Mouse (Mus musculus) MEL (cell line): Measurements from ENCODE around the gene Slc16a3. TPM values are rescaled to one million over a fixed set of nuclear protein-coding genes. Genes with fewer than 3 reads are reported as not detected.

Experiments
- DNase-seq: peaks from one replicate; pipeline ENCODE4 v3.0.0; 2011; ENCODE audit warnings: low read depth, low spot score
- H3K27ac ChIP-seq: 2 replicates; pipeline ENCODE4 v1.5.1; 2012; ENCODE audit warnings: low read depth, mild to moderate bottlenecking, control low read depth, low read length, moderate library complexity; ENCODE audit not compliant: control insufficient read depth
- H3K27me3 ChIP-seq, 2 experiments: fragments of 150-350 bp in 1 of 2; sonication (generic) in 1 of 2; 2 replicates each; pipeline ENCODE4 v1.6.1; 2012; ENCODE audit warnings: low read length in 2 of 2, mild to moderate bottlenecking in 2 of 2, improper control_type of control experiment in 1 of 2, moderate library complexity in 1 of 2; ENCODE audit not compliant: insufficient read depth in 2 of 2, control insufficient read depth in 1 of 2
- H3K36me3 ChIP-seq, 2 experiments: 2 replicates each; pipeline ENCODE4 v1.6.1; 2012 to 2014; ENCODE audit warnings: low read length in 2 of 2, improper control_type of control experiment in 1 of 2, inconsistent platforms in 1 of 2, mild to moderate bottlenecking in 1 of 2; ENCODE audit not compliant: insufficient read depth in 2 of 2, control insufficient read depth in 1 of 2
- H3K4me1 ChIP-seq, 2 experiments: fragments of 150-350 bp in 1 of 2; sonication (generic) in 1 of 2; 2 replicates each; pipeline ENCODE4 v1.6.1; 2012; ENCODE audit warnings: low read length in 2 of 2, improper control_type of control experiment in 1 of 2, mild to moderate bottlenecking in 1 of 2; ENCODE audit not compliant: insufficient read depth in 2 of 2, control insufficient read depth in 1 of 2
- H3K4me3 ChIP-seq, 2 experiments: fragments of 150-350 bp in 1 of 2; sonication (generic) in 1 of 2; 2 replicates each; pipeline ENCODE4 v1.5.1; 2012; ENCODE audit warnings: low read depth in 2 of 2, low read length in 2 of 2, mild to moderate bottlenecking in 2 of 2, moderate library complexity in 2 of 2, control low read depth in 1 of 2, improper control_type of control experiment in 1 of 2; ENCODE audit not compliant: control insufficient read depth in 1 of 2, insufficient read depth in 1 of 2
- H3K79me2 ChIP-seq: 2 replicates; pipeline ENCODE4 v1.6.1; 2012; ENCODE audit warnings: mild to moderate bottlenecking, low read length, moderate library complexity; ENCODE audit not compliant: control insufficient read depth, poor library complexity, insufficient read depth
- H3K9ac ChIP-seq: 2 replicates; pipeline ENCODE4 v1.6.1; 2012; ENCODE audit warnings: low read depth, mild to moderate bottlenecking, control low read depth, low read length, moderate library complexity; ENCODE audit not compliant: control insufficient read depth, poor library complexity, severe bottlenecking
- H3K9me3 ChIP-seq: fragments of 150-350 bp; sonication (generic); replicated peaks from 2 replicates; pipeline ENCODE4 v1.6.1; 2012; ENCODE audit warnings: mild to moderate bottlenecking, low read length, improper control_type of control experiment, moderate library complexity; ENCODE audit not compliant: insufficient read depth
- CHD2 ChIP-seq: IDR thresholded peaks from 2 replicates; pipeline ENCODE4 v1.6.1; 2011; ENCODE audit warnings: low read length, improper control_type of control experiment
- CTCF ChIP-seq, 3 experiments: IDR thresholded peaks in 2 of 3; conservative IDR thresholded peaks in 1 of 3; 2 replicates each; pipeline ENCODE4 v1.5.1; 2011 to 2012; ENCODE audit warnings: low read length in 3 of 3, low read depth in 2 of 3, mild to moderate bottlenecking in 2 of 3, improper control_type of control experiment in 1 of 3, inconsistent platforms in 1 of 3, mixed read lengths in 1 of 3, moderate library complexity in 1 of 3; ENCODE audit not compliant: control insufficient read depth in 1 of 3, insufficient read depth in 1 of 3, poor library complexity in 1 of 3, severe bottlenecking in 1 of 3
- E2F4 ChIP-seq: IDR thresholded peaks from 2 replicates; pipeline ENCODE4 v1.6.1; 2011; ENCODE audit warnings: low read depth, low read length, improper control_type of control experiment, borderline replicate concordance
- EP300 ChIP-seq, 2 experiments: IDR thresholded peaks; 2 replicates each; pipeline ENCODE4 v1.6.1; 2011; ENCODE audit warnings: improper control_type of control experiment in 2 of 2, low read length in 2 of 2, low read depth in 1 of 2, mild to moderate bottlenecking in 1 of 2
- ETS1 ChIP-seq: IDR thresholded peaks from 2 replicates; pipeline ENCODE4 v1.6.1; 2012; ENCODE audit warnings: low read depth, mild to moderate bottlenecking, inconsistent platforms, low read length, improper control_type of control experiment, moderate library complexity
- GABPA ChIP-seq: IDR thresholded peaks from 2 replicates; pipeline ENCODE4 v1.6.1; 2012; ENCODE audit warnings: low read depth, mild to moderate bottlenecking, inconsistent platforms, low read length, improper control_type of control experiment, moderate library complexity
- GATA1 ChIP-seq: IDR thresholded peaks from 2 replicates; pipeline ENCODE4 v1.6.1; 2011; ENCODE audit warnings: low read depth, low read length, improper control_type of control experiment
- HCFC1 ChIP-seq: IDR thresholded peaks from 2 replicates; pipeline ENCODE4 v1.6.1; 2012; ENCODE audit warnings: low read depth, mild to moderate bottlenecking, inconsistent platforms, low read length, improper control_type of control experiment, moderate library complexity
- KAT2A ChIP-seq: conservative IDR thresholded peaks from 2 replicates; pipeline ENCODE4 v1.6.1; 2012; ENCODE audit warnings: low read depth, low read length, improper control_type of control experiment, inconsistent platforms
- MEF2A ChIP-seq: IDR thresholded peaks from 2 replicates; pipeline ENCODE4 v1.6.1; 2014; ENCODE audit warnings: low read depth, mild to moderate bottlenecking, inconsistent platforms, low read length, improper control_type of control experiment; ENCODE audit not compliant: poor library complexity, insufficient replicate concordance, severe bottlenecking; ENCODE audit errors: extremely low read depth
- MXI1 ChIP-seq: IDR thresholded peaks from 2 replicates; pipeline ENCODE4 v1.6.1; 2011; ENCODE audit warnings: mild to moderate bottlenecking, low read depth, low read length, improper control_type of control experiment
- MYB ChIP-seq: IDR thresholded peaks from 2 replicates; pipeline ENCODE4 v1.6.1; 2011; ENCODE audit warnings: mild to moderate bottlenecking, low read depth, low read length, improper control_type of control experiment
- MYC ChIP-seq: IDR thresholded peaks from 2 replicates; pipeline ENCODE4 v1.6.1; 2011; ENCODE audit warnings: low read depth, mild to moderate bottlenecking, low read length, improper control_type of control experiment, moderate library complexity
- NRF1 ChIP-seq: IDR thresholded peaks from 2 replicates; pipeline ENCODE4 v1.6.1; 2014; ENCODE audit warnings: low read depth, mild to moderate bottlenecking, inconsistent platforms, low read length, improper control_type of control experiment, moderate library complexity; ENCODE audit not compliant: poor library complexity, insufficient read depth, severe bottlenecking
- POLR2A ChIP-seq, 2 experiments: IDR thresholded peaks; 2 replicates each; pipeline ENCODE4 v1.6.1; 2011 to 2012; ENCODE audit warnings: low read length in 2 of 2, mild to moderate bottlenecking in 2 of 2, control low read depth in 1 of 2, improper control_type of control experiment in 1 of 2, low read depth in 1 of 2, moderate library complexity in 1 of 2; ENCODE audit not compliant: control insufficient read depth in 1 of 2, insufficient read depth in 1 of 2, poor library complexity in 1 of 2
- POLR2AphosphoS2 ChIP-seq: IDR thresholded peaks from 2 replicates; pipeline ENCODE4 v1.6.1; 2011; ENCODE audit warnings: low read length, improper control_type of control experiment
- POLR2AphosphoS5 ChIP-seq: IDR thresholded peaks from 2 replicates; pipeline ENCODE4 v1.6.1; 2012; ENCODE audit warnings: low read depth, borderline replicate concordance, mild to moderate bottlenecking, inconsistent platforms, low read length, moderate library complexity, mixed read lengths
- RCOR1 ChIP-seq: IDR thresholded peaks from 2 replicates; pipeline ENCODE4 v1.6.1; 2012; ENCODE audit warnings: low read depth, mild to moderate bottlenecking, inconsistent platforms, low read length, improper control_type of control experiment
- SIN3A ChIP-seq: IDR thresholded peaks from 2 replicates; pipeline ENCODE4 v1.6.1; 2012; ENCODE audit warnings: low read length, improper control_type of control experiment, inconsistent platforms
- SMC3 ChIP-seq: IDR thresholded peaks from 2 replicates; pipeline ENCODE4 v1.6.1; 2011; ENCODE audit warnings: low read depth, low read length, improper control_type of control experiment
- TCF12 ChIP-seq: IDR thresholded peaks from 2 replicates; pipeline ENCODE4 v1.6.1; 2014; ENCODE audit warnings: low read depth, mild to moderate bottlenecking, inconsistent platforms, low read length, improper control_type of control experiment, moderate library complexity
- UBTF ChIP-seq: IDR thresholded peaks from 2 replicates; pipeline ENCODE4 v1.6.1; 2012; ENCODE audit warnings: low read depth, mild to moderate bottlenecking, inconsistent platforms, low read length, improper control_type of control experiment, moderate library complexity, borderline replicate concordance; ENCODE audit not compliant: insufficient read depth
- USF1 ChIP-seq: IDR thresholded peaks from 2 replicates; pipeline ENCODE4 v1.6.1; 2014; ENCODE audit warnings: low read depth, mild to moderate bottlenecking, inconsistent platforms, low read length, improper control_type of control experiment, moderate library complexity
- USF2 ChIP-seq, 2 experiments: IDR thresholded peaks; 2 replicates each; pipeline ENCODE4 v1.6.1; 2011 to 2012; ENCODE audit warnings: improper control_type of control experiment in 2 of 2, low read length in 2 of 2, borderline replicate concordance in 1 of 2, inconsistent platforms in 1 of 2, low read depth in 1 of 2, mild to moderate bottlenecking in 1 of 2; ENCODE audit not compliant: insufficient read depth in 1 of 2
- ZC3H11A ChIP-seq: IDR thresholded peaks from 2 replicates; pipeline ENCODE4 v1.6.1; 2012; ENCODE audit warnings: low read depth, mild to moderate bottlenecking, inconsistent platforms, low read length, improper control_type of control experiment
- ZKSCAN1 ChIP-seq: IDR thresholded peaks from 2 replicates; pipeline ENCODE4 v1.6.1; 2012; ENCODE audit warnings: low read depth, mild to moderate bottlenecking, inconsistent platforms, low read length, improper control_type of control experiment, moderate library complexity
- ZNF384 ChIP-seq: IDR thresholded peaks from 2 replicates; pipeline ENCODE4 v1.6.1; 2012; ENCODE audit warnings: low read depth, mild to moderate bottlenecking, inconsistent platforms, low read length, improper control_type of control experiment
- polyA plus RNA-seq, 2 experiments: library from polyadenylated mRNA; stranded (reverse) in 1 of 2; unstranded in 1 of 2; fragments of >175 nt in 1 of 2; fragments of >200 nt in 1 of 2; gene quantifications; 2 replicates each; pipeline versions ENCODE4 v1.2.1 to v1.2.4; 2012; ENCODE audit warnings: low replicate concordance in 2 of 2, low read depth in 1 of 2; ENCODE audit not compliant: insufficient read length in 2 of 2, insufficient read depth in 1 of 2, missing spikeins in 1 of 2
- total RNA-seq: library from RNA; depleted of rRNA; stranded (reverse); fragments of 300-350 nt; gene quantifications from 2 replicates; pipeline ENCODE4 v1.2.3, GENCODE M21; 2012

The Slc16a3 gene
- total and polyA plus RNA-seq, 3 experiments, result 85.7 to 610 (median 570) TPM

GRCm38 (mm10) chr11:120945266-120945665, 3.0 kb upstream of the Slc16a3 start:
- H3K9me3 ChIP-seq, result no peaks in the 10 kb centered on the region
- H3K4me3 ChIP-seq, result no peak overlapping the region
- H3K79me2 ChIP-seq, result peaks cover 13% of the 10 kb centered on the region
- peaks cover 0 to 2% of the 10 kb centered on the region in 2 experiments; a peak in 2 of 4 replicates for H3K4me1 ChIP-seq
- TF ChIP-seq MYC (no peak), POLR2A (IDR thresholded peaks at IDR 0.05; ENCODE audit: control insufficient read depth in 1 of 2, insufficient read depth in 1 of 2, low read depth in 1 of 2, low read length in 2 of 2, poor library complexity in 1 of 2) (no peak), ZKSCAN1 (no peak), GATA1 (no peak), USF1 (no peak), HCFC1 (no peak), EP300 (IDR thresholded peaks at IDR 0.05; ENCODE audit: low read depth in 1 of 2, low read length in 2 of 2) (no peak), ZNF384 (no peak), NRF1 (no peak), SIN3A (no peak), MYB (no peak), TCF12 (no peak), POLR2AphosphoS2 (no peak), CHD2 (no peak), SMC3 (no peak), ZC3H11A (no peak), KAT2A (no peak), ETS1 (no peak), UBTF (no peak), RCOR1 (no peak)
- no peak for DNase-seq
- H3K27ac ChIP-seq, result no peak overlapping the region
- H3K27me3 ChIP-seq, result no peaks in the 10 kb centered on the region
- no peak overlapping the region for H3K9ac ChIP-seq
- no peaks in the 10 kb centered on the region for H3K36me3 ChIP-seq

DNA sequence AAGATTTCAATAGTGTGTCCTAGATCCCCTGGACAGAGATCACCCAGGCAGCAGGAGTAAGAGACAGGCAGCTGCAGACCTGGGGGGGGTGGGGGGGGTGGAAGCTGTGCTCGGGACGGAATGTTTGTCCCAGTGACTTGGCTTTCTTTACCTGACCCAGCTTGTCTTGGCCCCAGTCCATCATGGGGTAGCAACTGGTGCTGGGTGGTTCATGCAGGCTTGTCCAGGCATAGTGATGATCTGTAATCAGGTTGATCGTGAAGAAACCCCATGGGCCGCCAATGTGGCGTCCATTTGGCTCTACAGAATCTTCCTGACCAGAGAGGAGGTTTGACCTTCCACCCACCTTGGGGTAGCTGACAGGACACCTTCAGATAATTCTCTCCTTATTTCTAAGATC, 2.4 kb upstream of the Slc16a3 start:
- TF ChIP-seq MXI1 (no peak), USF2 (IDR thresholded peaks at IDR 0.05; ENCODE audit: borderline replicate concordance in 1 of 2, insufficient read depth in 1 of 2, low read depth in 1 of 2, low read length in 2 of 2) (no peak), ZC3H11A (no peak), MEF2A (no peak), E2F4 (no peak), GABPA (no peak), KAT2A (no peak), NRF1 (no peak), RCOR1 (no peak), POLR2AphosphoS5 (no peak), ZKSCAN1 (no peak), CTCF (IDR thresholded peaks at IDR 0.05 in 2 of 3, conservative IDR thresholded peaks at IDR 0.05 in 1 of 3; ENCODE audit: control insufficient read depth in 1 of 3, insufficient read depth in 1 of 3, low read depth in 2 of 3, low read length in 3 of 3, poor library complexity in 1 of 3, severe bottlenecking in 1 of 3) (no peak), ETS1 (no peak), EP300 (IDR thresholded peaks at IDR 0.05; ENCODE audit: low read depth in 1 of 2, low read length in 2 of 2) (no peak)
- H3K27ac ChIP-seq, result no peak overlapping the region
- H3K4me1 ChIP-seq, result peaks cover 0 to 2% of the 10 kb centered on the region in 2 experiments; a peak in 2 of 4 replicates
- H3K79me2 ChIP-seq, result peaks cover 18% of the 10 kb centered on the region
- no peak overlapping the region for H3K9ac ChIP-seq
- H3K4me3 ChIP-seq, result no peak overlapping the region
- no peaks in the 10 kb centered on the region for H3K9me3 ChIP-seq
- no peaks in the 10 kb centered on the region for H3K27me3 ChIP-seq
- H3K36me3 ChIP-seq, result no peaks in the 10 kb centered on the region
- no peak for DNase-seq
